Mouse (Mus musculus): ENCODE measurements at regions not wholly inside any gene's neighbourhood (a gene's known extent, or its start where the extent isn't known, plus 50 kb on each side); places are given as distances from the start of the nearest gene placed in this dataset.
"Not testable (repeated sequence)": the region's sequence is repeated elsewhere in the genome, so short reads cannot be mapped to it uniquely, and the experiment has no call there.

GRCm38 (mm10) chr14:53806231-53806630 is 447.7 kb downstream of the Dad1 start:
- H3K36me3 ChIP-seq (replicated peaks), result no peaks in the 10 kb centered on the region
- ATAC-seq (ENCODE audit: low FRiP score), result no peak
- 21% methylated on average over 3 of the region's 3 CpGs for WGBS

GRCm38 (mm10) chr14:53803698-53804620 is 449.9 kb downstream of the Dad1 start:
- Histone ChIP-seq H3K4me2 (peak overlapping the region; percentile 38), H3K27ac (no peak overlapping the region), H3K4me3 (replicated peaks) (no peak overlapping the region), H3K9ac (no peak overlapping the region), H3K9me3 (no peaks in the 10 kb centered on the region), H3K27me3 (no peaks in the 10 kb centered on the region), H3K36me3 (replicated peaks) (no peaks in the 10 kb centered on the region), H3K4me1 (no peaks in the 10 kb centered on the region)
- ATAC-seq (ENCODE audit: low FRiP score), result peak; percentile 67
- WGBS, result 32% methylated on average over 17 of the region's 17 CpGs

More at GRCm38 (mm10) chr14:53806231-53806630, 447.7 kb downstream of the Dad1 start:
- H3K4me1 ChIP-seq, result no peaks in the 10 kb centered on the region
- no peaks in the 10 kb centered on the region for H3K27me3 ChIP-seq
- H3K4me2 ChIP-seq, result no peak overlapping the region
- H3K4me3 ChIP-seq (replicated peaks), result no peak overlapping the region
- H3K9me3 ChIP-seq, result no peaks in the 10 kb centered on the region
- no peak overlapping the region for H3K9ac ChIP-seq
- H3K27ac ChIP-seq, result no peak overlapping the region

GRCm38 (mm10) chr14:53802547-53802946 is 451.4 kb downstream of the Dad1 start:
- H3K4me2 ChIP-seq, result no peak overlapping the region
- H3K4me1 ChIP-seq, result no peaks in the 10 kb centered on the region
- H3K9me3 ChIP-seq, result no peaks in the 10 kb centered on the region
- no peaks in the 10 kb centered on the region for H3K36me3 ChIP-seq (replicated peaks)
- H3K9ac ChIP-seq, result no peak overlapping the region
- no peak overlapping the region for H3K4me3 ChIP-seq (replicated peaks)
- H3K27ac ChIP-seq, result no peak overlapping the region
- no peaks in the 10 kb centered on the region for H3K27me3 ChIP-seq
- no peak for ATAC-seq (ENCODE audit: low FRiP score)
- 93% methylated on average over 3 of the region's 3 CpGs for WGBS

DNA sequence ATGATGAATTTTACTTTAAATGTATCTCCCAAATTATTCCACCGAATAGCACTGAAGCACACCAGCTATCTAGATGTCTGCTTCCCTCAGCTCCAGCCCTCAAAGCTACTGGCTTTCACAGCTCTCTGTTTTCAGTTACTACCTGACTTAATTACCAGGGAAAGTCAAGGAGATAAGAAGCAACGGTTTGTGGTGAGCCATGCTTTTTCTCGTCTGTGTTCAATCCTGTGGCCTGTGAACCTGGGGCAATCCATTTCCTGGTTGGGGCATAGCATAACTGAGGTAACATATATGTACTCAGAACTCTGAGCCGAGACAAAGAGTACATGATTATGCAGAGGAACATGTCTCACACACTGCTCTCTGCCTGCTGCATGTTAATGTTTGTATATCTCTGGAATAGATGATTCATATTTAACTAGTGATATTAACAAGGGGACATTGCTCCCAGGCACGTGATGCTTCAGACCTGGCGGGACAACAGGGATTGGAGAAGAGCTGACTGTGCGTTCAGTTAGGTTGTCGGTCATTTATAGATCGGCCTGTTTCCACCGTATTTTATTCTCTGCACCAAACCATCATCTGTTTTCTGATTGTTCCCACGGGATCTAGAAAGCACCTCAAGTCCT is 453.3 kb downstream of the Dad1 start:
- H3K4me2 ChIP-seq, result no peak overlapping the region
- H3K27ac ChIP-seq, result no peak overlapping the region
- no peaks in the 10 kb centered on the region for H3K36me3 ChIP-seq (replicated peaks)
- H3K4me3 ChIP-seq (replicated peaks), result no peak overlapping the region
- H3K27me3 ChIP-seq, result no peaks in the 10 kb centered on the region
- ATAC-seq (ENCODE audit: low FRiP score), result no peak
- no peaks in the 10 kb centered on the region for H3K9me3 ChIP-seq
- H3K9ac ChIP-seq, result no peak overlapping the region
- 86% methylated on average over 11 of the region's 11 CpGs for WGBS
- H3K4me1 ChIP-seq, result no peaks in the 10 kb centered on the region

DNA sequence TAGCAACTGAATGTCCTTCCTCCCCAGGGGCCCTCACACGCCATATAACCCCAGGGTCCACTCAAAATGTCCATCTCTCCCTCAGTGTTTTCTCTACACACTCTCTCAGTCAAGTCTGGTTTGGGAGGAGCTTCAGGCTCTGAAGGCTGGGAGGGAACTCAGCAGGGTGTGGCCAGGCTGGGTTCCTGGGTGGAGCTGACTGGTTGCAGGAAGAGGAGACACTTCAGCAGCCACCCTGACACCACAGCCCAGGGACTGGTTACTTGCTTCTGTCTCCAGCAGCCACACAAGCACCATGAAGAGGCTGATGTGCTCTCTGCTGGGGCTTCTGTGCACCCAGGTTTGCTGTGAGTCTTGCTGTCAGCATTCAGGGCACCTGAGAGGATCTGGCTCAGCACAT is 458.7 kb downstream of the Dad1 start:
- not testable (repeated sequence) for H3K4me3 ChIP-seq (replicated peaks); ATAC-seq (ENCODE audit: low FRiP score); H3K27ac ChIP-seq; H3K9me3 ChIP-seq; H3K27me3 ChIP-seq; H3K4me1 ChIP-seq; H3K4me2 ChIP-seq; H3K9ac ChIP-seq; H3K36me3 ChIP-seq (replicated peaks)
- 82% methylated on average over 1 of the region's 1 CpGs for WGBS

DNA sequence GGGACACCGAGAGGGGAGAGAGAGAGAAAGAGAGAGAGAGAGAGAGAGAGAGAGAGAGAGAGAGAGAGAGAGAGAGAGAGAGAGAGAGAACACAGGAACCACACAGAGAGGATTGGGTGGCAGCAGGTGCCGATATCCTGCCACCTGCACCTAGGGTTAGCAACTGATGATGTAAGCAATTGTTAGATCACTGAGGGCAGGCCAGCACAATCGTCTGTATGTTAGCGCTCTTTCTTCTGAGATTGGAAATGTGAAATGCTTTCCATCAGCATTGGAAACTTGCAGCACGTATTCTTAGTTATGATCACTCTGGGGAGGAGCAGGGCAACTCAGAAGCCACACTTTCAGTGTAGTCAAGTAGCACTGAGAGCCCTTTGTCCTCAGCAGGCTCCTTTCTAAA is 459.4 kb downstream of the Dad1 start:
- WGBS, result 88% methylated on average over 5 of the region's 5 CpGs
- H3K4me2 ChIP-seq, result no peak overlapping the region
- H3K36me3 ChIP-seq (replicated peaks), result no peaks in the 10 kb centered on the region
- no peak overlapping the region for H3K27ac ChIP-seq
- no peaks in the 10 kb centered on the region for H3K4me1 ChIP-seq
- H3K4me3 ChIP-seq (replicated peaks), result no peak overlapping the region
- no peak for ATAC-seq (ENCODE audit: low FRiP score)
- no peaks in the 10 kb centered on the region for H3K9me3 ChIP-seq
- H3K9ac ChIP-seq, result no peak overlapping the region
- no peaks in the 10 kb centered on the region for H3K27me3 ChIP-seq

DNA sequence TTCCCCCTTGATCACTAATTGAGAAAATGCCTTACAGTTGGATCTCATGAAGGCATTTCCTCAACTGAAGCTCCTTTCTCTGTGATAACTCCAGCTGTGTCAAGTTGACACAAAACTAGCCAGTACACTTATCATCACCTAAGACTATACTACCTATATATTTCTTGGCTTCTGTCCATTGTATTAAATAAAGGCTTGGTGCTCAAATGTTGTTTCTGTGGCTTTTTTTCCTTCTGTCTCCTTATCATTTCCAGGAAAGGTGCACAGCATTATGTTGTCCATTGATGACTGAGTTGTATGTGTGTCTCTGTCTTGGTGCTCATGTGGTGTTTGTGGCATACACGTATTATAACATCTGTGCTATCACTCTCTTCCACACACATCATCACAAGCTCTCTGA is 461.5 kb downstream of the Dad1 start:
- 74% methylated on average over 1 of the region's 1 CpGs for WGBS
- H3K4me1 ChIP-seq; H3K4me2 ChIP-seq; H3K36me3 ChIP-seq (replicated peaks); H3K27me3 ChIP-seq; ATAC-seq (ENCODE audit: low FRiP score); H3K4me3 ChIP-seq (replicated peaks); H3K27ac ChIP-seq; H3K9ac ChIP-seq; H3K9me3 ChIP-seq: not testable (repeated sequence)

DNA sequence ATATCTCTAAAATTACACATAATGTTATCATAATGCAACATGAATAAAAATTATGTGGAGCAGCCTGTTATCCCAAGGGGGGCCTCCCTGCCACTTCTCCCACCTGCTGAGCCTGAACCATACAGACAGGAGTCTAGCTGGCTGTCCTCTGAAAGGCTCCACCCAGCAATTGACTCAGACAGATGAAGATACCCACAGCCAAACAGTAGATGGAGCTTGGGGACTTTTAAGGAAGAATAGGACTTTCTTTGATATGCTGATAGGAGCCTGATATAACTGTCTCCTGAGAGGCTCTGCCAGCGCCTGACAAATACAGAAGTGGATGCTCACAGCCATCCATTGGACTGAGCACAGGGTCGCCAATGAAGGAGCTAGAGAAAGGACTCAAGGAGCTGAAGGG is 468.4 kb downstream of the Dad1 start:
- 85% methylated on average over 2 of the region's 2 CpGs for WGBS
- ATAC-seq (ENCODE audit: low FRiP score); H3K27me3 ChIP-seq; H3K4me1 ChIP-seq; H3K4me2 ChIP-seq; H3K36me3 ChIP-seq (replicated peaks); H3K4me3 ChIP-seq (replicated peaks); H3K9ac ChIP-seq; H3K9me3 ChIP-seq; H3K27ac ChIP-seq: not testable (repeated sequence)

- WGBS, result 74% methylated on average over 3 of the region's 3 CpGs
Measured at GRCm38 (mm10) chr14:53777375-53777774, 476.5 kb downstream of the Dad1 start.

DNA sequence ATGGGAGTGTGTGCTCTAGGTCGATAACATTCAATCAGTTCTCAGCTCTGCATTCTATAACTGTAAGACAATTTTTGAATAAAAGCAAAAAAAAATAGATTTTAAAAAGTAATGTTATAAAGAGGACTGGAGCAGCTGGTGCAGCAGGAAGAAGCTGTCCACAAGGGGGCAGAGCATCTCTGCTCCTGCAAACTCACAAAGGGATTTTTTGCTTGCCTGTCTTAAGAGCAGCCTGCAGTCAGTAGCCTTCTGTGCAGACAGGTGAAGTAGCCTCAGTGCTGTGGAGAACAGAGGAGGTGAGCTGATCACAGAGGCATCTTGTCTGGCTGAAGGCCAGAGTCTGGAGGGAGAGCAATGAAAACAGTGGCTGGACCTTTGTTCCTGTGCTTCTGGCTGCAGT is 477.2 kb downstream of the Dad1 start:
- H3K4me2 ChIP-seq; H3K9ac ChIP-seq; H3K4me1 ChIP-seq; H3K9me3 ChIP-seq; H3K27me3 ChIP-seq; H3K4me3 ChIP-seq (replicated peaks); ATAC-seq (ENCODE audit: low FRiP score); H3K36me3 ChIP-seq (replicated peaks); H3K27ac ChIP-seq: not testable (repeated sequence)
- WGBS, result 54% methylated on average over 1 of the region's 1 CpGs

More at GRCm38 (mm10) chr14:53777375-53777774, 476.5 kb downstream of the Dad1 start:
- no peak overlapping the region for H3K4me3 ChIP-seq (replicated peaks)
- no peak overlapping the region for H3K9ac ChIP-seq
- no peaks in the 10 kb centered on the region for H3K9me3 ChIP-seq
- no peaks in the 10 kb centered on the region for H3K4me1 ChIP-seq
- ATAC-seq (ENCODE audit: low FRiP score), result no peak
- no peaks in the 10 kb centered on the region for H3K27me3 ChIP-seq
- no peaks in the 10 kb centered on the region for H3K36me3 ChIP-seq (replicated peaks)
- no peak overlapping the region for H3K4me2 ChIP-seq
- no peak overlapping the region for H3K27ac ChIP-seq

DNA sequence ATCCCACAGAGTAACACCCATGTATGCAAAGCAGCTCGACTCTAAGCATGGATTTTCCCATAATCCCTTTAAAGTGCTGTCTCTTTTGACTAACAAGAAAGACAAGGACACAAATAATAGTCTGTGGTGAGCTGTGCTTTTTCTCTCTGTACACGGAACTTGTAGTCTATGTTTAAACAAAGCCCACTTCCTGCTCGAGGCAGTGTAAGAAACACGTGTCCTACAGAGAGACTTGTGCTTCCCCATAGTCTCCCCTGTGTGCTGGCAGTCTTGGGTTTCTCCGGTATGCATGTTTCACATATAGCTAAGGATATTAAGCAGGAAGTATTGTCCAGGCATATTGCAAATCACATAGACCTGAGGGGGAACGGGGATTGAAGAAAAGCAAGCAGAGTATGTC is 487.4 kb downstream of the Dad1 start:
- H3K9me3 ChIP-seq; H3K9ac ChIP-seq; H3K36me3 ChIP-seq (replicated peaks); H3K27me3 ChIP-seq; H3K4me2 ChIP-seq; H3K4me1 ChIP-seq; ATAC-seq (ENCODE audit: low FRiP score); H3K4me3 ChIP-seq (replicated peaks); H3K27ac ChIP-seq: not testable (repeated sequence)
- WGBS, result 75% methylated on average over 6 of the region's 6 CpGs

GRCm38 (mm10) chr14:53765918-53766317 is 488.0 kb downstream of the Dad1 start:
- H3K27me3 ChIP-seq; H3K9me3 ChIP-seq; ATAC-seq (ENCODE audit: low FRiP score); H3K4me3 ChIP-seq (replicated peaks); H3K36me3 ChIP-seq (replicated peaks); H3K4me2 ChIP-seq; H3K27ac ChIP-seq; H3K4me1 ChIP-seq; H3K9ac ChIP-seq: not testable (repeated sequence)
- 91% methylated on average over 1 of the region's 1 CpGs for WGBS

DNA sequence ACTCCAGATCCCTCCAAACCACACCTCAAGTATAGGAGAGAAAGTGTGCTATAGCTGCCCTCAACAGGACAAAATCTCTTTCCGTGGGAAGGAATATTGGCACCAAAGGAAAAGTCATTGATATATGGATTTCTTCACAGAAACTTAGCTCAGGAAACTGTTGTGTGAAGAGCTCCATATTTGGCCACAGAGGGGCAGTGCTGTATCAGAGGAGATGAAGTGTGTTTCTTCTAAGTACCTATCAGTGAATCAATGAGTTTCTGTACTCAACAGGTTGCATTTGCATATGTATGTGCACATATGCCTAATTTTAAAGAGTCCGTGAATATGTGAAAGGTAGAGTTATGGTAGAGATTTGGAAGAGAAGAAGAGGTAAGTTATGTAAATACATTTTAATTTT is 493.3 kb downstream of the Dad1 start:
- WGBS, result 75% methylated on average over 2 of the region's 2 CpGs
- not testable (repeated sequence) for H3K27me3 ChIP-seq; H3K4me2 ChIP-seq; H3K27ac ChIP-seq; H3K9me3 ChIP-seq; H3K4me3 ChIP-seq (replicated peaks); H3K4me1 ChIP-seq; ATAC-seq (ENCODE audit: low FRiP score); H3K9ac ChIP-seq; H3K36me3 ChIP-seq (replicated peaks)
